Mouse (Mus musculus): Measurements from ENCODE around the gene Fermt2.

The Fermt2 gene

GRCm38 (mm10) chr14:45464036-45465035, 65.6 kb downstream of the Fermt2 start:
- no peak for DNase-seq (ENCODE audit: low read depth, low spot score)

GRCm38 (mm10) chr14:45463599-45463998, 66.3 kb downstream of the Fermt2 start:
- no peak for DNase-seq (ENCODE audit: low read depth, low spot score)

DNA sequence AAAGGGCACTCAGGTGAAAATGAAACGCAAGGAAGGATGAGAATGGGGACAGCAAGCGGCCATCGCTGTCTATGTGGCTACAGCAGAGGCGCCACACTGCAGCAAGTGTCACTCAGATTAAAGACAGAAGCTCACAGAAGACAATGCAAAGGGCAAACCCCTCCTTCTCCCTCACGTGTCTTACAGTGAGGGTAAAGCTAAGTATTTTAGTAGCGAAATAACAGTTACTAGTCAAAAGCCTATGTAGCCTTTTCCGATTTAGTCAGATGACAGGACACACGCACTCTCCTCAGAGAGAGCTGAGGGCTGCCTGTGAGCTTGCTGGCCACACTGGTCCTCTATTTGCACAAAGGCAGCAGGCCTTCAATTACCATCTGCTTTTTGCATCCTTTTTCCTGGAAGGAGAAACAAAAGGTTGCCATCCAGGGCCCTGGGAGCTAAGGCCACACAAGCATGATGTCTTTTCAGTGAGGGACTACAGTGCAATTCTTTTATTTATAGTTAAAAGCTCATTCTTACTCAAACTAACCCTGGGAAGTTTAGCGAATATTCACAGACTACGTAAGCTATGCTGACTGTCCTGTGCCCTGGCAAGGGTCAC, 66.9 kb downstream of the Fermt2 start:
- no peak for DNase-seq (ENCODE audit: low read depth, low spot score)

DNA sequence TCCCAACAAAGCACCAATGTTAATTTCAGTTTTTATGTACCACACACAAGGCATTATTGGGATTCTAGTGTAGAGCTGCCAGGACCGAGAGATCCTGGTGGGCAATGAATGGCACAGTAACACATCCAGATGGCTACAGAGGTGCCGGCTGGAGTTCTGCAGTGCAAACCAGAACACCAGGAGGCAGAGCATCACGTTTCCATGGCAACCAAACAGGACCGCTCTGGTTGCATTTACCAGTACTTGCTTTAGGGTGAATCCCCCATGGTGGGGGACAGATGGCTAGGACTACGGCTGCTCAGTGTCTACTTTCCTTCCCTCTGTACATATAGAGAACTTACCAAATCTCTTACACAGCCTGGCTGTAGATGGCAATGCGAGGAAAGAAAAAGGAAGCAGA, 67.5 kb downstream of the Fermt2 start:
- DNase-seq (ENCODE audit: low read depth, low spot score), result no peak

GRCm38 (mm10) chr14:45461945-45462344, 68.0 kb downstream of the Fermt2 start:
- no peak for DNase-seq (ENCODE audit: low read depth, low spot score)

DNA sequence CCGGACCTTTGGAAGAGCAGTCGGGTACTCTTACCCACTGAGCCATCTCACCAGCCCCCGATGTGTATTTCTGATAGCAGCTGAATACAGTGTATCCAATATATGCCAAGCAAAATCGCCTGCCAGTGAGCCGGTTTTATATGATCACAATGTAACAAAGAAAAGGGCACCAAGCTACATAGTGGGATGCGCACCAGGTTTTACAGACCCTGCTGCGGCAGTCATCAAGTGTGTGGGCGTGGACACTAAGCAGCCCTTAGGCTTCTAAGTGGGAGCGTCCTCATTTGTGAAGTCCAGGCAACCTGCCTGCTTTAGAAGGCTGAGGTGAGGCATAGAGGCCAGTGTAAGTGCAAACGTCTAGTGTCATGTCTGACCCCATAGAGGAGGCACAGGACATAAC, 69.4 kb downstream of the Fermt2 start:
- no peak for DNase-seq (ENCODE audit: low read depth, low spot score)

- DNase-seq (ENCODE audit: low read depth, low spot score), result no peak
Observed at GRCm38 (mm10) chr14:45459877-45460276, 70.0 kb downstream of the Fermt2 start.

DNA sequence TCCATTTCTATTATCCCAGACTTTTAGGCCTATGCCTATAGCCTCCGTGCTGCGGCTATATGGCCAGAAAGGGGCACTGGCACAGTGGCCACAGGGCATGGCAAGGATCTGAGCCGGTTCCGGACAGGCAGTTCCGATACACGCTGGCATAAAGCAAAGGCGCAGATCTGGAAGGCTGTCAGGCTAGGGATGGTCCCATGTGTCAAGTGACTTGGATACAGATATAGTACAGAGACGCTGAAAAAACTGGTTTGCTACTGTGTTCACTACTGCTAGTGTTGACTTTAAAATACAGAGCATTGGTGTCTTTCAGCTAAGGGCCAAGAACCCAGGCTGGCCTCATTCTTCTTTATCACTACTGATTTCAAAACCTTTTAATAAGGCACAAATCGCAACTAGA, 72.9 kb downstream of the Fermt2 start:
- no peak for DNase-seq (ENCODE audit: low read depth, low spot score)

DNA sequence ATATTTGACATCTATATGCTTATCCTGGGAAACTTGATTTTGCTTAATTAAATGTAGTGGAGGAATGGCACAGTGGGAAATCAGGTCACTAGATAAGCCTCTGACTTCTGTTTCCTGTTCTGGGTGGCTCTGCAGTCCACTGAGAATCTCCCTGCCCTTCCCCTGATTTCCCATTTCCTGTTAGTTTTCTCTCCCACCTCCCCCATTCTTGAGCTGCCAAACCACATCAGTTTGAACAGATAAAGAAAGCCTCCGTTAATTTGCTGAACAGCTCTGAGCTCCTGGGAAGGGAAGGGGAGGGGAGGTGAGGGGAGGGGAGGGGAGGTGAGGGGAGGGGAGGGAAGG, 73.4 kb downstream of the Fermt2 start:
- DNase-seq (ENCODE audit: low read depth, low spot score), result no peak

- no peak for DNase-seq (ENCODE audit: low read depth, low spot score)
Observed at GRCm38 (mm10) chr14:45455651-45456501, 74.0 kb downstream of the Fermt2 start.

DNA sequence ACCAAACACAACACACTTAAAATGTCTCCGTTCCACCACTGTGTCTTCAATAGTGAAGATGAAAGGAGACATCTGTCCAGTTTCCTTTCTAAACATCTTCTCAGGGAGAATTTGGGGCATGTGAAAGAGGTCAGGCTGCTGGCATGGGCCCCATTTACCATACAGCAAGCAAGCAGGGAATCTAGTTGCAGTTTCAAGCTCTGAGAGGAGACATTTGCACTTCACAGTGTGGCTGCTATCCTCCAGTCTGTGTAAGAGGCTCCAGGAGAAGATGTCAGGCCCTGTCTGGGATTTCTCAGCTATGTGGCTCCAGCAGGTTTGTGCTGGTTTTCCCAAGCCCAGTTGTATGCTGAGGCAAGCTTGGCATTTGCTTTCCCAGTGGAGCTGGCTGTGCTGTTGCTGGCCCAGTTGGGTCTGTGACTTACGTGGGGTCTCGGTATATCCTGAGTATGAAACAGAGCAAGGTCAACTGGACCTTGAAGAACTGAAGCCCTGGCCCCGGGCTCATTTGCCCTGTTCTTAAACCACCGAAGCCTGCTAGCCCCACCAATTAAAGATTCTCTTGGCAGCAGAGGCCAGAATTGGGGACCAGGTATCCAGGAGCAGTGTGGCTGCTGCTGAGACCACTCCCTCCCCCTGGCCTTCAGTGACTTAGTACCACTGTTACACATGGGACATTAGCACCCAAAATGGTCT, 76.2 kb downstream of the Fermt2 start:
- no peak for DNase-seq (ENCODE audit: low read depth, low spot score)

GRCm38 (mm10) chr14:45452861-45453512, 76.9 kb downstream of the Fermt2 start:
- no peak for DNase-seq (ENCODE audit: low read depth, low spot score)

DNA sequence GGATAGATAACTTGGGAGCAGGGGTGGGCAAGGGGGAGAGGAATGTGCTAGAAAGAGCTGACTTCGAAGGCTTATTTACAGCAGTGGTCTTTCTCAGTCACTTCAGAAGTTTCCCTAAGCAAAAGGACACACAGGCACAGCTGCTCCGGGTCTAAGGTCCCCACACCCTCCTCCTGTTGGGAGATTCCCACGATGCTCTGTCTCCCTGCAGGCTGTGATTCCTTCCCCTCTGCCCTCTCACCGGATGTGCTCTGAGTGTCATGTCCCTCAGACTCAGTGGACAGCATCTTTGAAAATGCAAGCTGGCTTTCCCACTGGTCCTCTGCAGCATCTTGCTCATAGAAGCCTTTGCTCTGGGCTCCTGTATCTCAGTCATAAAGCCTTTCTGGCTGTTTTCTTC, 77.8 kb downstream of the Fermt2 start:
- DNase-seq (ENCODE audit: low read depth, low spot score), result no peak

DNA sequence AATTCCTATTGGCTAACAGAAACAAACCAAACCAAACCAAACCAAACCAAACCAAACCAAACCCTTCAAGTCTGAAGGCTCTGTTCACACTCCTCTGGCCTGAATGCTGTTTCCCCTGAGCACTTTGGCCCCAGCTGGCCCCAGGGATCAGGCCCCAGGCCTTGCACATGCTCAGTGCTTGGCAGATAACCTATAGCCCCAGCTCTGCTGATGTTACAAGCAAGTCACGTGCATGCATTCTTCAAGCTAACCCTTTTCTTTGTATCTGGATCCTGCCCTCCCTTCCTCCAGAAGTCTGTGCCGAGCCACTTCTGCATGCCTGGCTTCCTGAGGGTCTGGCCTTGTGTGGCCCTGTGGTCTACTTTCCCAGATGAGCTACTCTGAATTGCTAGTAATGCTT, 78.8 kb downstream of the Fermt2 start:
- no peak for DNase-seq (ENCODE audit: low read depth, low spot score)

DNA sequence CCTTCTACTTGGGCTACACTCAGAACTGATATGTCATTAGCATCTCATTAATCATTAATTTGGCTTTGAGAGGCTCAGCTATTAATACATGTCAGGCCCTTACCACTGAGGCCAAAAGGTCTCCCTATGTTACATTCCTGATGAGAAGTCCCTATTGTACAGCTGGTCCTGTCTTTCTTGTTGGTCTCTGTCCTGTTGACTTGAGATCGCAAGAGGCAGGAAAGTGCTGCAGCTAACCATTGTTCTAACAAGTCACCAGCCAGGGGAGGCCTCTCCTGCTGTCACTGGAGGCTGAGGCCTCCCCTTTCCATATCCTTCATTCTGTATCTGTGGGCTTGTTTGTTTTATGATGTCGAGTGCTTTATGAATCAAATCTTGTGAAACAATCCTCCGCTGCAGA, 83.1 kb downstream of the Fermt2 start:
- DNase-seq (ENCODE audit: low read depth, low spot score), result no peak

- DNase-seq (ENCODE audit: low read depth, low spot score), result no peak
Observed at GRCm38 (mm10) chr14:45445445-45445844, 84.5 kb downstream of the Fermt2 start.

- DNase-seq (ENCODE audit: low read depth, low spot score), result no peak
Observed at GRCm38 (mm10) chr14:45444870-45445269, 85.0 kb downstream of the Fermt2 start.

DNA sequence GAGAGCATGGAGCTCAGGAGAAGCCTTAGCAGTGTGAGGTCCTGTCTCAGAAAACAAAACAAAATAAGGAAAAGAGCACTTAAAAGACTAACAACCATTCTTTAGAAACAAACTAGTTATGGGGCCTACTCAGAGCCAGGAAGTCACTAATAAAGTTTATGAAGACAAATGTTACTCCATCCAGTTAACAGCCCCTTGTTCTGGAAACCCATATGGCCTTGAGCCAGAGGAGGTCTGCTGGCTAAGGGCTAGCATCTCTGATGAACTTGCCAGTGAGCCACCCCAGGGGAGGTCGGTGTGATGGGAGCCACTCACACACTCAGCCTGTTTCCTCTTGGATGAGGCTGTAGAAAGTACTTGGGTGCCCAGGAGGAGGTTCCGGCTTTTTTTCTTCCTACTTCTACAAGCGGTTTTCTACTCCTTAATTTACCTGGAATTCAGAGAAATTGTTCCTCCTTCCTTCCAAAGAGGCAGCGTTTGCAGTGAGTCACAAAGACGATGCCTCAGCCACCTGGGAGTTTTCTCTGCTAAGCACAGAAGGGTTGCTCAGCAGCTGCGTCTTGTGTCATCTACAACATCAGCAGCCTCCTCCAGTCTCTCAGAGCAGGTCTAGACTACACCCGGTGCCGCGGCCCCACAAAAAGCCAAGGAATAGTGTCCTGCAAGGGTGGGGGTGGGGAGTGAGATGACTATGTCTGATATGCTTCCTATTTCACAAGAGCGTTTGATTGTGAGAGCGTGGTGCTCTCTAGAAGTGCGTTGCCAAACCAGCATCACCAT, 86.9 kb downstream of the Fermt2 start:
- DNase-seq (ENCODE audit: low read depth, low spot score), result no peak

- no peak for DNase-seq (ENCODE audit: low read depth, low spot score)
Observed at GRCm38 (mm10) chr14:45441291-45441690, 88.6 kb downstream of the Fermt2 start.

- no peak for DNase-seq (ENCODE audit: low read depth, low spot score)
Observed at GRCm38 (mm10) chr14:45439387-45439786, 90.5 kb downstream of the Fermt2 start.
